Mouse (Mus musculus) kidney, adult 11 months (tissue): Measurements from ENCODE around the gene Zfp385a.

Experiments used
- DNase-seq: peaks from one replicate; pipeline ENCODE4 v3.0.0; 2022

Gene Zfp385a

DNA sequence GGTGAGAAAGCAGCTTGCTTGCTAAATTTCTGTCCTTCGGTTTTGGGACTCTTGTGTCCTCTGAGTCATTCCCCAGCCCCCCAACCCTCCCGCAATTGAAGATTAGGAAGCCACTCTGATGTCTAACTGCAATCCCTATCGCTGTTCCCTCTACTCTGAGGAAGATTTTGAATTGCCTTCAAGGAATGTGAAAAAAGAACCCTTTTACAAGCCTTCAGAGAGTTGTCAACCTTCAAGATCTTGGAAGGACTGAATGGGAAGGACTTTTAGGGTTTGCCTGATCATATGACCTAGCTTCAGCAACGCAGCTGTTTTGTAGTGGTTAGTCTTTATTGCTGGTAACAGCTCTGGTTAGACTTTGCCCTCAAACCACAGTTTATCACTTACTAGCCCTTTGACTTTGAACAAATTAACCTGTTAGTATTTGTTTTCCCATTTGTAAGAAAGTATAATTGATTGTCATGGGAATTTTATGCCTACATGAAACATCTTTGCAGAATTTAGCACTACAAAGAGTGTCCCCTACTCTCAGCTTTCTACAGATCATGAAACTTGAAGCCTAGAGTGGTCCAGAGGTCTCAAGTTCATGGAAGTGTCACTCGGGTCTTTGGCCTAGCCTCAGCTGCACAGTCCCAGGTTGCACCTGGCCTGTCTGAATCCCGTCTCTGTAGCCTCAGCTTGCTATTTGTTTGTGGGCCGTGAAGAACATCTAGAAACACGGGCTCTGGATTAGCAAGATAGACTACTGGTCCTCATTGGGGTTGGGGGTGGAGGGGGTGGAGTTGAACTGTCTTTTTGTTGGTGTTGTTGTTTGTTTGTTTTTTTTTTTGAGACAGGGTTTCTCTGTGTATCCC lies 33.9 kb downstream of the Zfp385a start:
- DNase-seq, result peak; percentile 66

DNA sequence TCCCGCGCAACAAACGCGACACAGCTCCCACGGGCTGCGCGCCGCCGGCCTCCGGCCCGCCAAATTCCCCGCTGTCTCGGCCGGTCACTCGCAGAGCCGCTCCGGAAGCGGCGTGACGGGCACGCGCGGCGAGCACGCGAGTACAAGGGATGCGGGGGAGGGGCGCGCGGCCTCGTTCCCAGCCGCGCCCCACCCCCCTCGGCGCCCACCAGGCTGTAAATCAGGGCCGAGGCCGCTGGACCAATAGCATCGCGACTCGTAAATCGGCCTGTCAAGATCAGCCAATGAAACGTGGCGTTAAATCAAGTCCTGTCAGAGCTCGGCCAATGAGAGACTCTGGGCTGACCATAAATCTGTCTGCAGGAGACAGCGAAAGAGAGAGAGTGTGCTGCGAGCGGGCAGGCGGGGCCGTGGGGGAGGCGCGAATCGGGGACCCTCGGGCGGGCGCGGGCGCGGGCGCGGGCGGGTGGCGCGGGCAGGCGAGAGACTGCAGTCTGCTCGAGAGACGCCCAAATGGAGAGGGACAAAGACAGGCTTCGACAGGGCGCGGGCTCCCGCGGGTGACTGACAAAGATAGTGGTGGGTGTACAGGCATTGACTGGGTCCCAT lies 34.7 kb downstream of the Zfp385a start:
- DNase-seq, result peak; percentile 99

DNA sequence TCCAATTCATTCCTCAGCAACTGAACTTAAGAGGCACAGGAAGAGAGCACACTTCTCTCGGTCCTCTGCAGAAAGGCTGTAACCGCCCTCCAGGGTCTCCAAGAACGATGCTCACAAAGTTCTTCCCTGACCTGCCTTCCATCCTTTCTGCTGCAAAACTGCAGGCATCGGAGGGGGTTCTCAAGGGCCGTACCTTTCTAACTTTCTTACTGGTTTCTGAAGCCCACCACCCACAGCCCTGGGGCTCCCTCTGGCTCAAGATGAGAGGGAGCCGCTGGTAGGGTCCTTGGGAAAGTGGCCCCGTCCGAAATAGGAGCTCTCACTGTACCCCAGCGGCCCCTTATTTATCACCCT lies 35.3 kb downstream of the Zfp385a start:
- DNase-seq, result no peak

DNA sequence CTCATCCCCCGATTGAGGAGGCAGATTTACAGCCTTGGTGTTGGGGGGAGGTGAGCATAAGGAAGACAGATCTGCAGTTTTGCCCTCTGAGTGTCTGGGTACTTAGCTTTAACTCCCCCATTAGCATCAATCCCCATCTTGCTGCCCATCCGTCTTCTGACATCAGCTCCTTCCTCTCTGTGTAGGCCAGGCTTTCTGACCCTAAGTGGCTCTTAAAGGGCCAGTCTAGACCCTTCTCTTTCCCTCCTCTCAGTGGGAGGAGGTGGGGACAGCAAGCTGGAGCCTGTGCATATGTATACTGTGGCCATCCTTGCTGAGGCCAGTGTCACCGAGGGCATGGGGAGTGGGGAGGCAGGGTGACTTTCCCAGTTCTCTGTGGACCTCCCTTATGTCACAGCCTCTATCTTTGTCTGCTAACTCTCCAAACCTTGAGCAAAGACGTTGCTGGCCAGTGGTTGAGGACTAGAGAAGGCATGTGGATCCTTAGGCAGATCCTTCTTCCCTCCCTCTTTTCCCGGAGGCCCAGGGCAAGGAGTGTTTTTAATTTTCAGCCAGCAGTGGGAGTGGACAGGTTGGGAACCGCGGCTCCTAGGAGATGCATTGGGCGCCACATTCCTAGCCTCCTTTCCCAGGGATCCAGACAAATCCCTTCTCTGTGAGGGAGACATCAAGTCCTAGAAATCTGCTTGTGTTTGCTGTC lies 35.8 kb downstream of the Zfp385a start:
- no peak for DNase-seq

DNA sequence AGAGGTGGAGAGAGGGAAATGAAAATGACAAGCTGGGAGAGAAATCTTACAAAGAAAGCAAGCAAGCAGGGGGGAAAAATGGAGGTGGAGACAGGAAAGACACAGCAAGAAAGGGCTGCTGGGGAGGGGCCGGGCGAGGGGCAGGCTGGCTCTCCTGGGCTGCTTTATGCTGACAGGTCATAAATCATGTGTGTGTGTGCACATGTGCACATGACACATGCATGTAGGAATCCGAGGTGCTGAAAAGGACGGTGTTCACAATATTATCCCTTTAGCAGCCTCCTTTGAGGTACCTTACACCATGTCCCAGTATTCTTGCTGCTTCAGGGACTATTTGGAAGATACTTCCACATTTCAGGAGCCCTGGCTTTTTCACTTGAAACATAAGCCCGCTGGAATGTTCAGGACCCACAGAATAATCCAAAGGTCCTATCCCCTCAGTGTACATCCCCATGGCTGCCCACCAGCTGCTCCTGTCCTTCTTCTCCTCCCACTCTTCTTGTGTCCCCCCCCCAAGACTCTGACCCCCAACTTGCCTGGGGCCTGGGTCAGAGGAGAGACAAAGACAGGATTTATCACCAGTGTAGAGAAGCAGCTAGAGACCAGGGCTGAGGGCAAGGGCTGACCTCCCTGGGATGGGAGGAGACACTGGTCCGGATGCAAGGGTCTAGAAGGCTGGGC lies 37.4 kb downstream of the Zfp385a start:
- no peak for DNase-seq

DNA sequence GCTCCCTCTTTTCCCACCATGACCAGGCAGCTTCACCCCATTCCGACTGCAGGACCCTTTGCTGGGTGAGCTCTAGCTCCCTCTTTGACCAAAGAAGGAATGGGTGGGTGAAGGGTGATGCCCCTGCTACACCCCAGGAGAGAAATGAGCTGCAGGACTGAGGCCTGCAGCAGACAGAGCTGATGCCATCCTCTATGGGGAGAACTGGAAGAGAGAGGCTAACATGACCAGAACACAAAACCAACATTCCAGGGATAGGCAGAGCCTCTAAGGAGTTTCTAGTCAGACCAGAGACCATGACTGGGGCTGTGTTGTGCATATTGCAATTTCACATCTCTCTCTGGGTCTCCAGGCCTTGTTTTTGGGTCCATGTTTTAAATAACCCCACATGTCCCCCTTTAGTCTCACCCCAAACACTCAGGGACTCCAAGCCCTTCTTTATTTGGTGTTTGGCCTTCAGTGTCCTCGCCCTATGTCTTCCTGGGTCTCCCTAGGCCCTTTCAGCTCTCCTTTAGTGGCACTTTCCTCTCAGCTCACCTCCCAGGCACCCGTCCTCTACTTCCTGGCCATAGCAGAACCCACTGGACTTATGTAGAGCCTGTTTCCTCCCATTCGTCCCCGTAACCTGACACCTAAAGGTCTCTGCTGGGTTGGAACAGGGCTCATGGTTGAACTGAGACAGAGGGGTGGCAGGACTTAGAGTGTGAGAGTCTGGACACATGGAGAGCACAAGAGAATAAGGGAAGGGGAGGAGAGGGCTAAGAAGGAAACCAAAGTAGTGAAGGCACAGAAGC lies 38.1 kb downstream of the Zfp385a start:
- no peak for DNase-seq

DNA sequence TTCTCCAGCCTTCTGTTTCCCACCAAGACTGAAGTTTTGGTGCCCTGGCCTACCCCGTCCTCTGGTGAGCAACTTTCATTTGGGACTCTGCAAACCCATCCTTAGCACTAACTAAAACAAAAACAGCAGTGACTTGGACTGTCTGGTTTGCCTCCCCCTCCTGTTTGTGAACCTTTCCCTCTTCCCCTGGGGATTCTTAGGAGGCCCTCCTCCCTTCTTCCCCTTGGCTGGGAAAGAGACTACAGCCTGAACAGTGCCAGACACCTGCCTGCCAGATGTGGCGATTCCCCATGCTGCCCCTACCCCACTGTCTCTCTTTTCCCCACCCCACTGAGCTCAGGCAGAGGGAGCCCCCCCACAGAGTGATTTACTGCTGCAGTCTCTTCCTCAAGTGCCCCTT lies 38.8 kb downstream of the Zfp385a start:
- DNase-seq, result no peak

DNA sequence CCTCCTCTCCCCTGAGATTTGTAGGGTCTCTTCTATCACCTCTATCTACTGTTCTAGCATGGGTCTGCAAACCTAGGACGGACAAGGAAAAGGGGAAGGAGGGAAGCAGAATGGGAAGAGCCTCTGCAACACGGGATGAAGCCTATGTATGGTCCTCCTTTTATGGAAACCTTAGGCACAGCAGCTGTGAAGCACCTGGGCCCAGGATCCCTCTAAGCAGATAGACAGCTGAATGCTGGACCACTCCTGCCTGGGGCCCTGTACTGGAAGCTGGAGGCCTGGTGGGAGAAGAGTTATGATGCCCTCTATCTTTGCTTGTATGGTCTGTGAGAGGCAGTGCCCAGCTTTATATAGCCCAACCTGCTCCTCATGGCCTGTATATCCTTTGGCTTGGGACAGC lies 39.3 kb downstream of the Zfp385a start:
- no peak for DNase-seq

DNA sequence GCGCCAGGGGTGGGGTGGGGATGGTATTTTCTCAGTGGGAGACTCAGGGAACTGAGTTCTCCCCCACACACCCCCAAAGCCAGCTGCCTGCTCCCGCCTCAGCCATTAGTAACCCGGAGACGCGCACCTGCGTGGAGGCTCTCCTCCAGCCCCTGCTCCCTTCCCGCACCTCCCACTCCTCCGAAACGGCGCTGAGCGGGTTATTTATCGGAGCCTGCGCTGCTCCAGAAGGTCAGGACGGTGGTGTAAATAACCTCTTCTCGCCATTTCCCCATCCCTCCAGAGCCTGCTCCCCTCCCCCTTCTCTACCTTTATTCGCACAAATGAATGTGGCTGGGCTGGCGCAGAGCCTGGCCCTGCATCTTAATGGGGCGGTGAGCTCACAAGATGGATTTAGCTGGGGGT lies 39.8 kb downstream of the Zfp385a start:
- DNase-seq, result no peak

DNA sequence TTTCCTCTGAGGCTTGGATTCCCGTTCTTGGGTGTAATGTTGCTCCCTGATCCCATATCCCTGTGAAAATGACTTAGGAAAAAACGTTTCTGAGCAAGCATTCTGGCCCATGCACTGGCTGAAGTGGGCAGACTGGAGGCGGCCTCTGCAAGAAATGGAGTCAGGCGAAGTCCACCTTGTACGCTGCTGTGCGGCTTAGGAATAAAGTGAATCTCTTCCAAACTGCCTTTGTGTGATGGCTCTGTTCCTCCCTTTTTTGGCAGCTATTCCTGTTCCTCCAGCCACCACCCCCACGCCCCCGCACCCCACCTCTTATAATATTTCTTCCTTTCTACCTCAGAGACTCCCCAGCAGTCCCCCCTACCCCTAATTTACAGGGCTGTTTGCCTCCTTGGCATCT lies 40.2 kb downstream of the Zfp385a start:
- DNase-seq, result no peak

DNA sequence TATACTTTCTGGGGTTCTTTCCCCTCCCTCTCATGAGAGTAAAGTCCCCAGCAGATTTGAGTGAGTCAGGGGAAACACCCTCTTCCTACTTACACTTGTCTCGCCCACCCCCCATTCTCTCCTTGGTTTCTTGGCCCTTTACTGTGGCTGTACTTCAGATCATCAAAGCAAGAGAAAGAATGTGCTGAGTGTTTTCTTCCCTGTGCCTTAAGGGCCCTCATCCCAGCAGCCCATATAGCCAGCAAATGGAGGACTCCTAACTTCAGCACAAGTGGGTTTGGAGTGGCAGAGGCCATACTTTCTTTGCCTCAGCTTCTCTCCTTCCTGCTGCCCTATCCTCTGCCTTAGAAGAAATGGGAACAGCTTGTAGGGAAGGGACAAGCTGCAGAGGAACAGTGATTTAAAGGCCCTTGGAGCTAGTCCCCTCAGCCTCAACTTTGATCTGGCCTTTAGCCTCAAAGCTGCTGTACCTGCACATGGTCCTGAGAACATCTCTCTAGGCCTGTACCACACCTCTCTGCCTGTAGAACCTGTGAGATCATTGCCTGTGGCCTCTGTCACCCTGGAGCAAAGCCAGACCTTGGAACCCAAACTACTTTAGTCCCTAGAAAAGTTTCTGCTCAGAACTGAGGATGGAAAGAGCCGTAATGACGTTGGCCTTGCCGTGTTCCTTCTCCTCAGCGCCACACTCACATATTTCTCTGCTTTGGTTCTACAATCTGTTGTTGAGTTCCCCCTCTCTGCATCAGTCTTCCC lies 40.9 kb downstream of the Zfp385a start:
- DNase-seq, result no peak

DNA sequence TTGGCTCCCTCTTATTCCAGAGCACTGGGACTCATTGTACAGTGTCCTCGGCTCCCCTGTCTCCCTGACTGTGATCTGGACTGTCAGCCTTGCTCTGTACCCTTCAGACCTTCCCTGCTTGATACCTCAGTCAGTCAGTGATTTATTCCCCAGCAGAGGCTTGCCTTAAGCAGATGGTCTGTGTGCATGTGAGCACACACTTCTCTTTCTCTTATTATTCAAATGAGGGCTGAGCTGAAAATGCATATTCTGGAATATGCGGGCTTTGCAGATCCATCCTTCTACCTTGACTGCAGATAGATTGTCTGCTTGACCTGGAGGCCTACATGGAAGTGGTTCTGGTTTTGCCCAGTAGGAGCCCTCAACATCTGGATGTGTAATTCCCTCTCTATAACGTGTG lies 41.9 kb downstream of the Zfp385a start:
- DNase-seq, result no peak

DNA sequence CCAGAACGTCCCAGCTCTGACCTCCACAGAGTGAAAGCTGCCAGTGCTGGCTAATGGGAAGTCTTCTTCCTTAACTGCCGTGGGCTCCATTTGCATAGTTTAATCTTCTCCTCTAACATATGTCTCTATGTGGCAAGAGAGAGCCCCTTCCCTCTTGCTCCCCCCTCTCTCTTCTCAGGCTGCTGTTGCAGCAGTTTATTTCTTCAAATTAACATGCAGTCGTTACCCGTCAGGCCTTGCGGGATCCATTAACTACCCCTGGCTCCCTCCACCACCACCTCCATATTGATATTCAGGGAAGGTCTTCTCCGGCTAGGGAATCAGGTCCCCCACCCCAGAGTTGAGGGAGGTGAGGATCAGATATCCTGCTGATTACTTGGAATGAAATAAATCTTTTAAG lies 42.6 kb downstream of the Zfp385a start:
- no peak for DNase-seq

DNA sequence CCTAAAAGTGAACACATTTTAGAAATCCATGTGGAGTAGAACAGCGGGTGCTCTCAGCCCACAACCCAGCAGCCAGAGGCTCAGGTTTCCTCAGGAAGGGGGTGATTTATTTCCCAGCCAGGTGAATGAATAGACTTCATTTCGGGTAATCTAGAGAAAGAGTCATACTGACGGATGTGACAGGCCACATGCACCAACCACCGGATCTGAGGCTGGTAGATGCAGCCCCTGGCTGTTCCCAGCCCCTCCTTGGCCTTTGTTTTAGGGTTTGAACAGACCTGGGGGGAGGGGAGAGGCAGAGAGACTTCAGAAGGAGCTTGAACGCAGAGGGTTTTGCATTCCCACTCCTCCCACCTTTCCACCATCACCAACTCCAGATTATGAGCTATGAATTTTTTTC lies 44.0 kb downstream of the Zfp385a start:
- no peak for DNase-seq

DNA sequence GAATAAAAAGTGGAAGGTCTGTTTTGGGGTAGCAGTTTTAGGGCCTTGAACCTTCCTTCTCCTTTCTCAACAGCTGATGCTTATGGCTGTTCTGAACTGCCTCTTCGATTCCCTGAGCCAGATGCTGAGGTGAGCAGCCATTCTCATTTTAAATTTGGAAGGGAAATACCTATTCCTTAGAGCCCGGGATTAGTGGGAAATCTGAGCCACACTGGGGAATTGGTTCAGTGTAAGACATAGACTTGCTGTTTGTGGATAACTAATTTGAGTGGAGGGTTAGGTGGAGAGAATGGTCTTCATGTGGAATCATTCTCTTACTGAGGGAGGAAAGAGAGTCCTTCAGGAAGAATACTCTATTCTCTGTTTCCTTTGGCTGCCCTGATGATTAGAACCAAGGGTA lies 45.2 kb downstream of the Zfp385a start:
- DNase-seq, result no peak

DNA sequence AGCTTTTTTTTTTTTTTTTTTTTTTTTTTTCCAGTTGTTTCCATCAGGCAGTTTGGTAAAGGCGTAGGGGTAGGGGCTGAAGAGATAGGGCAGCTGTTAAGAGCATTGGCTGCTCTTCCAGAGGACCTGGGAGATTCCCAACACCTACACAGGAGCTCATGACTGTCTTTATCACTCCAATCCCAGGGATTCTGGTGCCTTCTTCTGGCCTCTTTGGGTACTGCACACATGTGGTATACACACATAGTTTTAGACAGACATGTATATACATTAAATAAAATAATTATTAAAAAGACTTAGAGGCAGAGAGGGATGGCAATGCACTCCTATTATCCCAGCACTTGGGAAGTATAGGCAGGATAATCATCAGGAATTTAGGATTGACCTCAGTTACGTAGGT lies 46.5 kb downstream of the Zfp385a start:
- DNase-seq, result no peak

DNA sequence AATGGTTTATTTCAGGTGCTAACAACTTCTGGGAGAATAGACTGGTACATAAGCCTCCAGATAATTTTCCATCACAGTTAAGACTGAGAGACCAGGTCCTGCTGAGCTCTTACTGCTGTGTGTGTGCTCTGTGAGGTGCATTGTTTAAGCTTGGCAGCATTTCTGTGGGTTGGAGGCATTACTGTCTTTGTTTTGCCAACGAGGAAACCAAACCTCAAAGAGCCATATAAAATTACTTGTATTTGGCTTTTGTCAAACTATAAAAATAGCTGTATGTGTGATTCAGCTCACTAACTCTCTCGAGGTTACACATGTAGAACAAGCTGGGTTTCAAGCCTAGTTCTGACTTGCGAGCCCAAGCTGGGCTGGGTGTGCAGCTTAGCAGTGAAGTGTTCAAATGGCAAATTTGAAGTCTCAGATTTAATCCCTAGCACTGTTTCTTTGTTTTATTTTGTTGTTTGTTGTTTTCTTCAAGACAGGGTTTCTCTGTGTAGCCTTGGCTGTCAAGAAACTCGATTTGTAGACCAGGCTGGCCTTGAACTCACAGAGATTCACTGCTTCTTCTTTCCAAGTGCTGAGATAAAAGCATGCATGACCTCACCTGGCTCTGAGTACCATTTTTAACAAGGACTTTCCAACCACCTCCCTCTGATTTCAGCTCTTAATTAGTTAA lies 47.1 kb downstream of the Zfp385a start:
- no peak for DNase-seq

DNA sequence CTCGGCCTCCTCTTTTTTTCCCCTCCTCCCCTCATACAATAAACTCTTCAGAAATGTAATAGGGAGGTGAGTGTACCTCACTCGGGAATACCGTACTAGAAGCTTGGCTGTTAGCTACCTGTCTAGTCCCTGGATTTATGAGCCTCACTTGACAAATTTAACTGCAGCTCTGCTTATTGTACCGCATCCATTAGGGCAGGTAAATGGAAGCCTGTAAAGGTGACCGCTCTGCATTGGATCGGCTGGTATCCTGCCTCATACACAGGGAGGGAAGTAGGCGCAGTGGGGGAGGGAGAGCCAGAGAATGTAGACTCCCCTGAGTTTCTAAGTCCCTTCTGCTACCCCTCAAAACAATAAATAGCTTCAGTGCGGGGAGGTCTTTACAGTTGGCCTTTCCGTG lies 49.0 kb downstream of the Zfp385a start:
- DNase-seq, result no peak

DNA sequence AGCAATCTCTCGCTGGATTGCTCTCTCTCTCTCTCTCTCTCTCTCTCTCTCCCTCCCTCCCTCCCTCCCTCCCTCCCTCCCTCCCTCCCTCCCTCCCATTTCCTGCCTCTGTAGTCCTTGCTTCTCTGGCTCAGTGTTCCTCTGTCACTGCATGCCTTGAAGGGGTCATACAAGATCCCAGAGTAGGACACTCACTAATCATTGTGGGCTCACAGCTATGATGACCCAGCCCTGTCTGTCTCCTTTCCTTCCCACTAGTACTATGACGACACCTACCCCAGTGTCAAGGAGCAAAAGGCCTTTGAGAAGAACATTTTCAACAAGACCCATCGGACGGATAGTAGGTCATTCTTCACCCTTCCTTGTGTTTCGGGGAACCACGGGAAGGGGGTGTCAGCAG lies 49.5 kb downstream of the Zfp385a start:
- no peak for DNase-seq

DNA sequence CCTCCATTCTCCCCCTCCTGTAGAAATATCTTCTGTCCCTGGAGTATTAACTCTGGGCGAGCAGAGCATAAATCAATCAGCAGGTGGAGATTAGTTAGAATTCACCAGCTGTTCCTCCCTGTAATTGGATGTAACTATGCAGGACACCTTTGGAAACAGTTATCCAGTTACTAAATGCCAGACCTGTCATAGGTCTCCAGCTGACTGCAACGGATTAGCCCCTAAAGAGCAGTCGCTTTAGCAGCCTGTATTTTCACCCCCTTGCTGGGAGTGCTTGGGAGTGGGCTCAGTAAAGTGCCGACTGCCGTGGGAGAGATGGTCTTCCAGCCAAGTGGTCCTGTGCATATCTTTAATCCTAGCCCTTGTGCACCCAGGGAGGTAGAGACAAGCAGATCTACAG lies 50.3 kb downstream of the Zfp385a start:
- no peak for DNase-seq

DNA sequence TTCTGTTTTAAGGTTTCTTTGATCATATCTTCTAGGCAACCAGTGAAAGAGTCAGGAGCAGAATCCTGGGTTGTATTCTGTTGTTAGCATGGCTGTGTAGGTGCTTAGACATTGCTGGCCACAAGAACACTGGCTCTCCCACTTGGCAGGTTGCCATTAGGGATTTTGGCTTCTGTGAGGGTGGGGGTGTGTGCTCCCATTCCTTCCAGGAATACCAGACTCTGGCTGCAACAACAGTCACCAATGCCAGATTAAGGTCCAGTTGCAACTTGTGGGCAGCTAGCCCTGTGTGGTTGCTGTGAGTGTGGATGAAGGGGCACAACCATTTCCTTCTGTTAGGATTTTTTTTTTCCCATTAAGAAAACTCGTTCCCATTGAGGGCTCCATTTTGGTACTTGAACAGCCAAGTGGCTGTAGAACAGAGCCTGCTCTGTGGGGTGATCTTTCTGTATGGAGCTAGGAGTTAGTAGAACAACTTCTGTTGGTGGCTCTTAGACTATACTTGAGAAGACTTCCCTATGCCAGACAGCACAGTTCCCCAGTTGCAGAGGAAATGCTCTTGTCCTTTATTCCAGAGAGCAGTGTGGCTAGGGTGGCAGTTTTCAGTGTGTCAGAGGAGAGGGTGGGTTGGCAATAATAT lies 54.0 kb downstream of the Zfp385a start:
- DNase-seq, result no peak
